Mouse (Mus musculus) liver, embryonic 14.5 days (tissue): ENCODE results near the gene Ube2q2.
"Not testable (repeated sequence)": the region's sequence is repeated elsewhere in the genome, so short reads cannot be mapped to it uniquely, and the experiment has no call there.

Source experiments
- CTCF ChIP-seq: IDR thresholded peaks from 2 replicates; pipeline ENCODE4 v1.5.1; 2016; ENCODE audit warnings: antibody characterized with exemption, low read depth, control low read depth
- EP300 ChIP-seq: IDR thresholded peaks from 2 replicates; pipeline ENCODE4 v1.6.1; 2016; ENCODE audit warnings: antibody characterized with exemption, low read depth

- not testable (repeated sequence) for TF ChIP-seq CTCF, EP300
Observed at GRCm38 (mm10) chr9:55110835-55111217, 37.8 kb upstream of the Ube2q2 start.
